9 mouse cellular contexts compared by ENCODE assay signal in genomic region chr19:45207662-45208437, GRCm38 (mm10). TPM values are rescaled to one million over a fixed set of nuclear protein-coding genes. Genes with fewer than 3 reads are reported as not detected.
DNase-seq lines count a peak whose midpoint lies in the region; ATAC-seq and TF ChIP-seq lines count a peak whose summit lies in the region.
"Had no signal": no experiment of that assay in that cellular context is flagged by ENCODE, and none has a peak within 500 bp of the region (broad histone marks: within the 10 kb centered on the region; RNA-seq: fewer than 3 reads in every experiment).

No protein-coding gene starts in this region.

- 18% methylated on average over 19 of the region's 19 CpGs for WGBS in kidney, adult 2 months
- WGBS in embryonic facial prominence, embryonic 14.5 days = 26% methylated on average over 19 of the region's 19 CpGs
- 28% methylated on average over 19 of the region's 19 CpGs for WGBS in intestine, embryonic 16.5 days
- WGBS in midbrain, embryonic 16.5 days = 42% methylated on average over 19 of the region's 19 CpGs

- no peak overlapping the region for H3K4me3 ChIP-seq in kidney, adult 2 months (ENCODE audit: insufficient read depth, low read depth, low read length)
- peak overlapping the region; percentile 28 for H3K4me3 ChIP-seq in embryonic facial prominence, embryonic 14.5 days (ENCODE audit: low read depth, low read length)
- H3K4me3 ChIP-seq in intestine, embryonic 16.5 days (ENCODE audit: low read length) = peak overlapping the region; percentile 34
- no peak overlapping the region for H3K4me3 ChIP-seq in midbrain, embryonic 16.5 days (ENCODE audit: low read depth, low read length)

- peak; percentile 86 for ATAC-seq in embryonic facial prominence, embryonic 14.5 days (ENCODE audit: low read depth)
- peak; percentile 68 for ATAC-seq in intestine, embryonic 16.5 days
- ATAC-seq in midbrain, embryonic 16.5 days = no peak

- peak overlapping the region; percentile 43 for H3K9ac ChIP-seq in embryonic facial prominence, embryonic 14.5 days (ENCODE audit: low read depth, low read length)
- H3K9ac ChIP-seq in intestine, embryonic 16.5 days (ENCODE audit: low read depth, low read length) = peak overlapping the region; percentile 37; the same call in 1 of the 2 replicates
- H3K9ac ChIP-seq in midbrain, embryonic 16.5 days (ENCODE audit: low read depth, low read length) = no peak overlapping the region

- TF ChIP-seq CTCF in kidney, adult 2 months (conservative IDR thresholded peaks at IDR 0.05; ENCODE audit: insufficient read depth, insufficient read length, low read depth, low read length) = no peak

- H3K27ac ChIP-seq in kidney, adult 2 months (ENCODE audit: insufficient read depth, low read depth, low read length) = no peak overlapping the region
- peak overlapping the region; percentile 42 for H3K27ac ChIP-seq in embryonic facial prominence, embryonic 14.5 days (replicated peaks; ENCODE audit: low read depth, low read length)
- no peak overlapping the region for H3K27ac ChIP-seq in intestine, embryonic 16.5 days (ENCODE audit: low read length)
- H3K27ac ChIP-seq in midbrain, embryonic 16.5 days (ENCODE audit: low read length) = no peak overlapping the region

- no peak for TF ChIP-seq POLR2A in kidney, adult 2 months (IDR thresholded peaks at IDR 0.05; ENCODE audit: low read depth, low read length)

- H3K4me2 ChIP-seq in embryonic facial prominence, embryonic 14.5 days (ENCODE audit: low read depth, low read length) = peak overlapping the region; percentile 56
- peak overlapping the region; percentile 50 for H3K4me2 ChIP-seq in intestine, embryonic 16.5 days (ENCODE audit: low read depth, low read length)
- peak overlapping the region; percentile 9; the same call in 1 of the 2 replicates for H3K4me2 ChIP-seq in midbrain, embryonic 16.5 days (ENCODE audit: low read length)

- no peaks in the 10 kb centered on the region for H3K9me3 ChIP-seq in embryonic facial prominence, embryonic 14.5 days (ENCODE audit: control insufficient read depth, low read length)
- H3K9me3 ChIP-seq in intestine, embryonic 16.5 days (ENCODE audit: control insufficient read depth, low read length) = no peaks in the 10 kb centered on the region
- H3K9me3 ChIP-seq in midbrain, embryonic 16.5 days (replicated peaks; ENCODE audit: control insufficient read depth, low read length, poor library complexity, severe bottlenecking) = no peaks in the 10 kb centered on the region

- DNase-seq in kidney, adult 2 months = peak; percentile 31
- DNase-seq in kidney, adult 9 months = no peak
- DNase-seq in embryonic facial prominence, embryonic 14.5 days (ENCODE audit: low spot score) = peak; percentile 82
- no peak for DNase-seq in frontal cortex, postnatal 14 days (ENCODE audit: low spot score in 2 of 2)
- DNase-seq in thymus, postnatal 36 days = no peak
- DNase-seq in cerebellum, postnatal 36 days = no peak

- no peaks in the 10 kb centered on the region for H3K36me3 ChIP-seq in kidney, adult 2 months (ENCODE audit: control insufficient read depth, insufficient read depth, low read length)
- no peaks in the 10 kb centered on the region for H3K36me3 ChIP-seq in embryonic facial prominence, embryonic 14.5 days (ENCODE audit: control insufficient read depth, insufficient read depth, low read length)
- H3K36me3 ChIP-seq in intestine, embryonic 16.5 days (ENCODE audit: control insufficient read depth, insufficient read depth, low read length) = no peaks in the 10 kb centered on the region
- H3K36me3 ChIP-seq in midbrain, embryonic 16.5 days (ENCODE audit: control insufficient read depth, insufficient read depth, low read length) = no peaks in the 10 kb centered on the region

- H3K27me3 ChIP-seq in kidney, adult 2 months (replicated peaks; ENCODE audit: control insufficient read depth, insufficient read depth, low read length) = peaks cover 1% of the 10 kb centered on the region; the same call in 1 of the 2 replicates
- H3K27me3 ChIP-seq in embryonic facial prominence, embryonic 14.5 days (replicated peaks; ENCODE audit: control insufficient read depth, insufficient read depth, low read length) = 0 out of 2 replicates have a peak, but pooled peaks cover 4% of the 10 kb centered on the region
- H3K27me3 ChIP-seq in intestine, embryonic 16.5 days (replicated peaks; ENCODE audit: control insufficient read depth, insufficient read depth, low read length) = peaks cover 6% of the 10 kb centered on the region
- peaks cover 11% of the 10 kb centered on the region for H3K27me3 ChIP-seq in midbrain, embryonic 16.5 days (ENCODE audit: control insufficient read depth, insufficient read depth, low read depth, low read length)

- H3K4me1 ChIP-seq in kidney, adult 2 months (ENCODE audit: control insufficient read depth, insufficient read depth, low read length) = no peaks in the 10 kb centered on the region
- peaks cover 6% of the 10 kb centered on the region; the same call in 1 of the 2 replicates for H3K4me1 ChIP-seq in embryonic facial prominence, embryonic 14.5 days (ENCODE audit: control insufficient read depth, insufficient read depth, low read length)
- H3K4me1 ChIP-seq in intestine, embryonic 16.5 days (ENCODE audit: control insufficient read depth, insufficient read depth, low read length) = peaks cover 8% of the 10 kb centered on the region; the same call in 1 of the 2 replicates
- H3K4me1 ChIP-seq in midbrain, embryonic 16.5 days (ENCODE audit: control insufficient read depth, insufficient read depth, low read length) = peaks cover 3% of the 10 kb centered on the region; the same call in 1 of the 2 replicates

RNA-seq across cellular contexts. Expression of gene Lbx1, which starts 27.8 kb away (rescaled TPM):
- 0.06 TPM in 1 of 2 replicates, not detected in the other for polyA plus RNA-seq in kidney, adult 2 months (2012; rRNA removed)
- 1.6 and 2.0 TPM in 2 replicates for polyA plus RNA-seq in embryonic facial prominence, embryonic 14.5 days (2014; fragmentation: Nextera tagmentation; extraction: Ambion mirVana)
- polyA plus RNA-seq in intestine, embryonic 16.5 days (2015; fragmentation: Nextera tagmentation; extraction: Ambion mirVana) = not detected in 2 replicates
- polyA plus RNA-seq in midbrain, embryonic 16.5 days (2015; fragmentation: Nextera tagmentation; extraction: Ambion mirVana) = 0.07 and 0.08 TPM in 2 replicates
- polyA plus RNA-seq: liver, adult 2 months had no signal

RNA-seq across cellular contexts. Expression of gene Tlx1, which starts 57.4 kb away (rescaled TPM):
- not detected in 2 replicates for polyA plus RNA-seq in kidney, adult 2 months (2012; rRNA removed)
- 1.7 and 1.9 TPM in 2 replicates for polyA plus RNA-seq in embryonic facial prominence, embryonic 14.5 days (2014; fragmentation: Nextera tagmentation; extraction: Ambion mirVana)
- polyA plus RNA-seq in intestine, embryonic 16.5 days (2015; fragmentation: Nextera tagmentation; extraction: Ambion mirVana) = 0.06 TPM in 1 of 2 replicates, not detected in the other
- not detected in 2 replicates for polyA plus RNA-seq in midbrain, embryonic 16.5 days (2015; fragmentation: Nextera tagmentation; extraction: Ambion mirVana)

Comparison
In these comparisons a context has a peak if more than half of its experiments do, and no peak if none do; other contexts are left out.
1. DNase-seq: peak in kidney, adult 2 months (single experiment) and embryonic facial prominence, embryonic 14.5 days (single experiment); none in kidney, adult 9 months (single experiment), frontal cortex, postnatal 14 days (0 of 2), thymus, postnatal 36 days (0 of 2) and cerebellum, postnatal 36 days (0 of 2).
2. H3K4me3 ChIP-seq: peak in embryonic facial prominence, embryonic 14.5 days (single experiment) and intestine, embryonic 16.5 days (single experiment); none in kidney, adult 2 months (single experiment) and midbrain, embryonic 16.5 days (single experiment).
3. Peak in every context shown above with its lines, with median percentiles within 50 percentile points of each other: H3K4me2 ChIP-seq.